Mouse (Mus musculus): ENCODE results near the gene Gm17359. TPM values are rescaled to one million over a fixed set of nuclear protein-coding genes. Genes with fewer than 3 reads are reported as not detected.

Gm17359 gene
- polyA plus RNA-seq, 1 experiment from 2014 or later = not detected

DNA sequence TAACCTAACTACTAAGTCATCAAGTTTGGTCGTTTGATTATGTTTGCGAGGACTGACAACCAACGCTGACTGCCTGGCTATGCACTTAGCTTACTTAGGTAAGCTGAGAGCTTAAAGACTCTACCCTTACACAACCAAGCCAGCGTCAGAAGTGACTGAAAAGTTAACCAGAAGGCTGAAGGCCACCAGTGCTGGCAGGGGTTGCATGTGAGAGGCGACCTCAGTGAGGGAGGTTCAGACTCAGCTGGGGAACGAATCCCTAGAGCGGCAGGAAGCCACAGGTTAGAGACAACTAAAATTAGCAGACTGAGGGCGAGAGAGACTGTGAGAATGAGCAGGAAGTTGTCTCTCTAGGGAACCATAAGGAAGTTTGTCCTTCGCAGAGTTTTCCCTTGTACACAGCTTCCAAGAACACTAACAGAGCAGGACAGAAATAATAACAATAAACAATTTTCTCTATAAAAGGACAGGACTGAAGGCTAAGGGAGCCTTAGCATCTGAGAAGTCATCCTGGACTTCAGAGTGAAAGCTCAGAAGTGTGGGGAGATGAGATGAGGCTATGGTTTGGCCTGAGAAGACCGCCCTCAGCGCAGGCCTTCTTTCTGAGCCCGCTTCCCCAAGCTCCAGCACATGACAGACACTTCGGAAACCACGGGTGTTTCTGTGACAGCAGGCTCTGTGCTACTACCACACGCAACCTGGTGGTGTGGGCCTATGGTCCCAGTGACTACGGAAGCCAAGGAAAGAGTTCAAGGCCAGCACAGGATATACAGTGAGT is 148.0 kb downstream of the Gm17359 start:
- no peak for ATAC-seq (replicated peaks; ENCODE audit: insufficient number of reproducible peaks, insufficient read depth, low FRiP score, low read depth)
- Histone ChIP-seq H3K4me2 (no peak overlapping the region), H3K4me3 (no peak overlapping the region), H3K36me3 (peaks cover 39% of the 10 kb centered on the region), H3K9ac (no peak overlapping the region), H3K27me3 (no peaks in the 10 kb centered on the region), H3K9me3 (replicated peaks) (no peaks in the 10 kb centered on the region), H3K27ac (peak overlapping the region; percentile 16; the same call in 1 of the 2 replicates), H3K4me1 (replicated peaks) (no peaks in the 10 kb centered on the region)
- 78% methylated on average over 16 of the region's 16 CpGs for WGBS

DNA sequence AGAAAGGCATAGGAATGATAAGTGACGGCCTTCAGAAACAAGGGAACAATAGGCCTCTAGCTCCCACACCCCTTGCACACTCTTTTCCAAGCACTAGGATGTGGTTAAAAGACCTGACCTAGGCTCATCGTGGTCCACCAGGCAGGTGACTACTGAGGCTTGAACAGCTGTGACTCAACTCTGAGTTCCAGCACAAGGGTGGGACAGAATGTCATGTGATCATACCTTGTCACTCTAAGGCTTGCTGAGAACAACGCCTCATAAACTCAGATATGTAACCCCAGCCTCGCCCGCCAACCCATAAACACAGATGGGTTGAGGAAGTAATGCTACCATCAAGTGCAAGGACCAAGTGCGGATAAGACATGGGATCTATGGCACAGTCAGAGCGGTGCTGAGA is 151.6 kb downstream of the Gm17359 start:
- Histone ChIP-seq H3K27ac (no peak overlapping the region), H3K36me3 (peaks cover 29% of the 10 kb centered on the region), H3K4me2 (no peak overlapping the region), H3K9me3 (replicated peaks) (no peaks in the 10 kb centered on the region), H3K27me3 (no peaks in the 10 kb centered on the region), H3K4me3 (no peak overlapping the region), H3K4me1 (replicated peaks) (no peaks in the 10 kb centered on the region), H3K9ac (no peak overlapping the region)
- no peak for ATAC-seq (replicated peaks; ENCODE audit: insufficient number of reproducible peaks, insufficient read depth, low FRiP score, low read depth)
- WGBS = 89% methylated on average over 7 of the region's 7 CpGs

DNA sequence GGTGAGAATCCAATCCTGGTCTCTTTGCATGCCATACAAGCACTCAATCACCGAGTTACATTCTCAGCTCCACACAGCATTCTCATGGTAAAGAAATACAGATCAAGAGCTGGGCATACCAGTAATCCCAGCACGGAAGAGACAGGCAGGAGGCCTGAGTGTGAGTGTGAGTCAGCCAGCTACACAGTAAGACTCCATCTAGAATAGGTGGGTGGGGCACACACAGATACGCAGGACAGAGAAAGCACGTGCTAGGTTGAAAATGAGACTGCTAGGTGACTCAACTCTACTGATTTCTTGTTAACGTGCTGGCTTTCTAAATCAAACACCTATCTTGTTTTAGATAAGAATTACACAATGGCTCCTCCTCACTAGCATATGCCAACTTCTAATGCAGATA is 153.6 kb downstream of the Gm17359 start:
- Histone ChIP-seq H3K4me3 (no peak overlapping the region), H3K27ac (no peak overlapping the region), H3K27me3 (no peaks in the 10 kb centered on the region), H3K4me2 (no peak overlapping the region), H3K4me1 (replicated peaks) (no peaks in the 10 kb centered on the region), H3K9ac (no peak overlapping the region), H3K36me3 (peaks cover 23% of the 10 kb centered on the region), H3K9me3 (replicated peaks) (no peaks in the 10 kb centered on the region)
- WGBS = 82% methylated on average over 5 of the region's 5 CpGs
- ATAC-seq (replicated peaks; ENCODE audit: insufficient number of reproducible peaks, insufficient read depth, low FRiP score, low read depth) = no peak

DNA sequence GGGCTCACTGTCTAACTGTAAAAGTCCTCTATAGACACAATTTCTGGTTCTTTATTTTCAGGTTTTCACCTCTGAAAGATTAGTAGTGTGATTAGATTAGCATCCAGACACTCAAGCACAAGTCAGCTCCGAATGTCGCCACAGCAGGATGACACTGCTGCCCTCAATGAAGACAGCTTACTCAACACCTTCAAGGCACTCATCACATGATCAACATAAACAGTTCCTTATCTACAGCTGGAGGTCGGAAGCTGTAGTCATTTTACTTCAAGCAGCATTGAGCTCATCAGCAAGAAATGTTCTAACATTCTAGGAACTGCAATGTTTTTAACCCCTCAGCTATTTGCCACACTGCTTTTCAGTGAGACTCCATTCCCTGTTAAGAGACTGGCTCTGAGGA is 155.2 kb downstream of the Gm17359 start:
- 41% methylated on average over 3 of the region's 3 CpGs for WGBS
- no peak for ATAC-seq (replicated peaks; ENCODE audit: insufficient number of reproducible peaks, insufficient read depth, low FRiP score, low read depth)
- Histone ChIP-seq H3K4me1 (replicated peaks) (no peaks in the 10 kb centered on the region), H3K36me3 (peaks cover 19% of the 10 kb centered on the region), H3K4me3 (no peak overlapping the region), H3K27me3 (no peaks in the 10 kb centered on the region), H3K9me3 (replicated peaks) (no peaks in the 10 kb centered on the region), H3K27ac (no peak overlapping the region), H3K4me2 (no peak overlapping the region), H3K9ac (no peak overlapping the region)

DNA sequence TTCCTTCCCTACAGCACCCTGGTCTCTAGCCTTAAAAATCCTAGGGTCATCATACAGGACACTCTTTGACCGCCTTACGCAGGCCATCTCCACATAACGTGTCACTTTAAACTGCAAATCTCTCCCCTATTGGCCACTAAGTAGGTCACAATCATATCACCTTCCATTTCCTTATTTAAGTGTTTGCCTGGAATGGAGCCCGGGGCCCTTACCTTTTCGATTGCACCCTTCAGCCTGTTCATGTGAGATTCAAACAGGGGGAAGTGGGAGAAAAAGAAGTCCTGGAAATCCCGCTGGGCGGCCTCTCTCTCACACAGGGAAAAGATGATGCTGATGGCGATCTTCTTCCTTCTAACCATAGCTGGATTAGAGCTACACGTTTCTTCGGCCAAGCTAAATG is 156.6 kb downstream of the Gm17359 start:
- H3K9me3 ChIP-seq (replicated peaks) = no peaks in the 10 kb centered on the region
- H3K4me3 ChIP-seq = no peak overlapping the region
- no peak for ATAC-seq (replicated peaks; ENCODE audit: insufficient number of reproducible peaks, insufficient read depth, low FRiP score, low read depth)
- no peak overlapping the region for H3K4me2 ChIP-seq
- no peak overlapping the region for H3K9ac ChIP-seq
- H3K36me3 ChIP-seq = peaks cover 12% of the 10 kb centered on the region
- no peaks in the 10 kb centered on the region for H3K4me1 ChIP-seq (replicated peaks)
- H3K27ac ChIP-seq = no peak overlapping the region
- WGBS = 91% methylated on average over 10 of the region's 10 CpGs
- H3K27me3 ChIP-seq = no peaks in the 10 kb centered on the region

DNA sequence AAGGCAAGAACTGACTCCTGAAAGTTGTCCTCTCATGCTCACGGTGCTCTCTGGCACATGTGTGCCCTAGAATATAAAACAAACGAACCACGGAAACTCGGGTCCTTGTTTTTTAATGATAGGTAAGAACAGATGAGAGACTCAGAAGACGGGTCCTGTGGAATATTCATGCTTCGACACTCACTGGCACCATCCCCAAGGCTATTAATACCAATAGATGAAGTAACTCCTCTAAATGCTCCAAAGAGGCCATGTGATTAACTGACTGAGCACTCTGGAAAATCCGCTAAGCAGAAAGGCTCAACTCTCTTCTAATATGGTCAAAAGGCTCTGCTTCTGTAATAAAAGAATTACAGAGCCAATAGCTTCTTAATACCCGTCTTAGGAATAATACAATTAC is 157.6 kb downstream of the Gm17359 start:
- H3K4me3 ChIP-seq = no peak overlapping the region
- H3K9ac ChIP-seq = no peak overlapping the region
- peaks cover 16% of the 10 kb centered on the region; the same call in 1 of the 2 replicates for H3K36me3 ChIP-seq
- no peak overlapping the region for H3K4me2 ChIP-seq
- H3K9me3 ChIP-seq (replicated peaks) = no peaks in the 10 kb centered on the region
- no peaks in the 10 kb centered on the region for H3K27me3 ChIP-seq
- no peak overlapping the region for H3K27ac ChIP-seq
- 82% methylated on average over 8 of the region's 8 CpGs for WGBS
- no peak for ATAC-seq (replicated peaks; ENCODE audit: insufficient number of reproducible peaks, insufficient read depth, low FRiP score, low read depth)
- H3K4me1 ChIP-seq (replicated peaks) = no peaks in the 10 kb centered on the region

DNA sequence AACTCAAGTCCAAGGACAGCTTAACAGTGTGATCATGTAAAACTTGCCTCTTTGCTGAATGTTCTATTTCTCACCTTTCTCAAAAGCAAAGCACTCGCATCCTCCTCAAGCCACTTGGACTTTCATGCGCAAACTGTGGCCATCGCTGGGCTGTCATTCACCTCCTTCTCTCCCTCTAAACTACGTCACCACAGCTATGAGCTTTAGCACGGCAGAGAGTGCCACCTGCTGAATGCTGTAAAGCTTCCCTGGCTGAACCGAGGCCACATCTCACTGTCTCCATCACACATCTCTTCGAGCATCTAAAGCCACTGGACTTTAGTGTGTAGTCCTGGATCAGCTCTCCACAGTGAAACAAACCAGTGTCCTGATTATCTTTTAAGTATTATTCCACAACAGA is 158.7 kb downstream of the Gm17359 start:
- H3K4me1 ChIP-seq (replicated peaks) = no peaks in the 10 kb centered on the region
- H3K27ac ChIP-seq = no peak overlapping the region
- no peaks in the 10 kb centered on the region for H3K27me3 ChIP-seq
- peaks cover 16% of the 10 kb centered on the region; the same call in 1 of the 2 replicates for H3K36me3 ChIP-seq
- H3K9ac ChIP-seq = no peak overlapping the region
- H3K4me2 ChIP-seq = no peak overlapping the region
- no peak overlapping the region for H3K4me3 ChIP-seq
- H3K9me3 ChIP-seq (replicated peaks) = no peaks in the 10 kb centered on the region
- ATAC-seq (replicated peaks; ENCODE audit: insufficient number of reproducible peaks, insufficient read depth, low FRiP score, low read depth) = no peak
- 77% methylated on average over 7 of the region's 7 CpGs for WGBS

DNA sequence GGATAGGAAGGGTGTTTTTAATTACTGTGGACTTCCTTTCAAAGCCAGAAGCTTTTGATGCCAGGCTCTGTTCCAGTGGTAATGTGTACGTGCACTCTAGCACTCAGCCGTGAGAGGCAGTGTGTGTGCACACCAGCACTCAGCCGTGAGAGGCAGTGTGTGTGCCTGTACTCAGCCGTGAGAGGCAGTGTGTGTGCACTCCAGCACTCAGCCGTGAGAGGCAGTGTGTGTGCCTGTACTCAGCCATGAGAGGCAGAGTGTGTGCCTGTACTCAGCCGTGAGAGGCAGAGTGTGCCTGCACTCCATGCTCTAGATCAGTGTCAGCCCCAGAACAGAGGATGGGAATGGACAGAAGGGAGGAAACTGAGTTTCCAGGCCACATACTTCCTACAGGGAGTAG is 160.2 kb downstream of the Gm17359 start:
- peaks cover 20% of the 10 kb centered on the region; the same call in 1 of the 2 replicates for H3K36me3 ChIP-seq
- no peaks in the 10 kb centered on the region for H3K27me3 ChIP-seq
- H3K27ac ChIP-seq = no peak overlapping the region
- no peak overlapping the region for H3K9ac ChIP-seq
- H3K9me3 ChIP-seq (replicated peaks) = no peaks in the 10 kb centered on the region
- WGBS = 79% methylated on average over 6 of the region's 6 CpGs
- no peaks in the 10 kb centered on the region for H3K4me1 ChIP-seq (replicated peaks)
- ATAC-seq (replicated peaks; ENCODE audit: insufficient number of reproducible peaks, insufficient read depth, low FRiP score, low read depth) = no peak
- H3K4me2 ChIP-seq = no peak overlapping the region
- no peak overlapping the region for H3K4me3 ChIP-seq

DNA sequence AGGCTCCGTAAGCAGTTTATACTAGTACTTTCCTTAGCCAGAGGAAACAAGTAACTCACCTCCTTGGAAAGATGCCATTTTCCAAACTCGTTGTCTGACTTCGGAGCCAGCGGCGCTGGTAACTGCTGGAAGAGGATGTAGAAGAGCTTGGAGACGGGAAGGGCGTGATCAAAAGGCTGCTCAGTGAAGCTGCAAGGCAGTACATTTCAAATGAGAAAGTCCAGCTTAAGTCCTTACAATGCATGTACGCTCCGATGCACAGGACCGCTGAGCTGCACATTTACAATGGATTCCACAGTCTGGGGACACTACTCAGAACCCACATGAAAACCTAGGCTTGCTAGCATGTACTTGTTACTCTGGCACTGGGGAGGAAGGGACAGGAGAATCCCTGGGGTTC is 163.8 kb downstream of the Gm17359 start:
- no peak for ATAC-seq (replicated peaks; ENCODE audit: insufficient number of reproducible peaks, insufficient read depth, low FRiP score, low read depth)
- H3K36me3 ChIP-seq = peaks cover 11% of the 10 kb centered on the region; the same call in 1 of the 2 replicates
- 78% methylated on average over 10 of the region's 10 CpGs for WGBS
- no peaks in the 10 kb centered on the region for H3K4me1 ChIP-seq (replicated peaks)
- no peaks in the 10 kb centered on the region for H3K27me3 ChIP-seq
- no peak overlapping the region for H3K9ac ChIP-seq
- no peaks in the 10 kb centered on the region for H3K9me3 ChIP-seq (replicated peaks)
- H3K4me2 ChIP-seq = no peak overlapping the region
- H3K27ac ChIP-seq = no peak overlapping the region
- no peak overlapping the region for H3K4me3 ChIP-seq

DNA sequence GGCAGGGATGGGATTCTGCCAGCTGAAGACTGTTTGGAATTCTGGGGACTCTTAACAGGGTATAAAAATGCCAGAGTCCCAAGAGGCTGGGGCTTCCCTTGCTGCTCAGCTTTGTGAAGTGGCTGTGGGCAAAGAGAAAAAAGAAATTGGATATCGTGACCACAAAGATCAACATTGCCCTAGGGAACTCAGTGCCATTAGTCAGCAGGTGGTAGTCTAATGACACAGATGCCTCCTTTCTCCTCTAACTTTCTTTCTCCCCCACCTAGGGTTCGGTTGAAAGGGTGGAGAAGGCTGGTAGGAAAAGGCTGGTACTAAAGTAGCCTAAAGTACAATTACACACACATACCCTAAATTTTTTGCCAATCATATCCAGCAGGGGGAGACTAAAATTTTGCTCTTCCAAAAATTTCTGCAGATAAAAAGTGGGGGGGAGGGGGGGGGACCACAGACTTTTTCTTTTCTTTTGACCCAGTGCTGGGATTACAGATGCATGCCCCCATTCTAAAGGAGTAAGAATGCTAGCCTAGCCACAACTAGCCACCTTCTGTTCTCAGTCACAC is 164.8 kb downstream of the Gm17359 start:
- Histone ChIP-seq H3K9ac (no peak overlapping the region), H3K4me2 (no peak overlapping the region), H3K4me3 (no peak overlapping the region), H3K27me3 (no peaks in the 10 kb centered on the region), H3K27ac (no peak overlapping the region), H3K36me3 (peaks cover 15% of the 10 kb centered on the region; the same call in 1 of the 2 replicates), H3K9me3 (replicated peaks) (no peaks in the 10 kb centered on the region), H3K4me1 (replicated peaks) (no peaks in the 10 kb centered on the region)
- no peak for ATAC-seq (replicated peaks; ENCODE audit: insufficient number of reproducible peaks, insufficient read depth, low FRiP score, low read depth)
- WGBS = 83% methylated on average over 2 of the region's 2 CpGs

Data from heart, embryonic 15.5 days (tissue).